Mouse (Mus musculus) CD4-positive helper T cell, adult 2 months (primary cell): ENCODE measurements around the gene Habp2.
"Not testable (repeated sequence)": the region's sequence is repeated elsewhere in the genome, so short reads cannot be mapped to it uniquely, and the experiment has no call there.

Experiments
- DNase-seq: peaks from one replicate; pipeline ENCODE4 v3.0.0-alpha.2; 2012; ENCODE audit warnings: low read depth, missing footprints, low spot score

Habp2 gene

DNA sequence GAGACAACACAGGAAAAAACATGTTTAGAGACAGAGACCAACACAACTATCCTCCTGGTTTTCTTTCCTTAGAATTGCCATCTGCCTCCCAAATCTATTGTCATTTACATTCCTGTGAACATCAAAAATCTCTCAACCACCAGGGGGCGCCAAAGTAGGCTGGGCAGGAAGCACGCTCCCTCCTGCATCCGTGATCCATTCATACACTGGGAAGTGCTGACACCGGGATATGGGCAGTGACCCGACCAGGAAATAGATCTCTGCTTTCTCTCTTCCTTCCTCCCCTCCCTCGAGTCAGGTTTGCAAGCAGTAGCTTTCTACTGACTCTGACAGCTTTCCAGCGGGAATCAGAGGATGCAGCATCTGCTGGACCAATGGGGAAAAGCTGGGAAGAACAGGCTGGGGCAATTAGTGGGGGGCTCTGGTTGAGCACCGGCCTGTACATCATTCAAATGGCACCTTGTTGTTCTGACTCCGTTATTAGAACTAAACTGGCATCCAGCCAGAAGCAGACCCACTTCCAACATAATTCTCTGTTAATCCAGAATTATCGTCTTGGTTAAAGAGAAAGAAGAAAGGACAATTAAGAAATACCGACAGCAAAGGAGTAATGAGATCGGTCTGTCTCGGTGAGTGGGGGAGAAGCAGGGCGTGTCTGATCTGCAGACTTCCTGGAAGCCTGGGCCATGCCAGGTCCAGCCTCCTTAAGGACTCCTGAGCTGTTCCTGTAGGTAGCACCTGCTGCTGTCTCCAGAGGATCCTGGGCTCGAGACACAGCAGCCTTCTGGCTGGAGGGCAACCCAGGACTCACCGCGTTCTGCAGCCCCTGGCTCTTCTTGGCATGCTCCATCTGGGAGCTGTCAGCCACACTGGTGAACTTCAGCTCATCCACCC, 69.8 kb downstream of the Habp2 start:
- DNase-seq, result peak; percentile 30

- not testable (repeated sequence) for DNase-seq
These were observed 70.4 kb downstream of the Habp2 start for GRCm38 (mm10) chr19:56357374-56357708.

DNA sequence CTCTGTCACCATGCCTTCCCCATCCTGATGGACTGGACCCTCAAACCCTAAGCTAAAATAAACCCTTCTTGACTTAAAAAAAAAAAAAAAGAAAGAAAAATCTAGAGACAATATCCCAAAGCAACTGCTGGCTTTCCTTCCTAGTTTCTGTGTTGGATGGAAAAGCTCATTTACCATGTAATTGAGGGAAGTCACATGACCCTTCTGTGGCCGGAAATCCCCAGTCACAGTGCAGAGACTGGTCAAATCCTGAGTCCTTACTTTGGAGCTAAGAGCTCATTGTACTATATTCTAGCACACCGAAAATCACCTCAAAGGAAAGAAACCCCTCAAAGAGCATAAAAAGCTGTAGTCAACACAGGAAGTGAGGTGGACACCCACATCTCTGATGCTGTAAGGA, 72.0 kb downstream of the Habp2 start:
- no peak for DNase-seq

- DNase-seq, result no peak
These were observed 77.0 kb downstream of the Habp2 start for GRCm38 (mm10) chr19:56363721-56364460.

- DNase-seq, result no peak
These were observed 77.6 kb downstream of the Habp2 start for GRCm38 (mm10) chr19:56364563-56364962.

DNA sequence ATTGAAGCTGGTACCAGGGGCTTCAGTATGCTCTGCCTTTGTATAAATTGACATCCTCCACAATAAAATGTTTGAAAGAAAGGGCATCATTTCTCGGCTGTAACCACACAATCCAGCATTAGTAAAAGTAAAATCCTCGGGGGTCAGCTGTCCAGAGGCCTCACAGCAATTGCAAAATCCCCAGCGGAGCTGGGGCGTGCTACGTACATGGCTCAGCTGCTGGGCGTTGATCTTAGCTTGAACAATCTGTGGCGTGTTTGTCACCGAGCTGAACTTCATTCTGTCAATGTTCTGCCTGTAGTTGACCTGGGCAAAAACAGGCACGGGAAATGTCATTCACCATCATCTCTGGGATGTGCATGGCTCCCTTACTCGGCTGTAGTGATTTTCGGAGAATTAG, 79.2 kb downstream of the Habp2 start:
- DNase-seq, result no peak

GRCm38 (mm10) chr19:56366625-56367024, 79.7 kb downstream of the Habp2 start:
- DNase-seq, result no peak

DNA sequence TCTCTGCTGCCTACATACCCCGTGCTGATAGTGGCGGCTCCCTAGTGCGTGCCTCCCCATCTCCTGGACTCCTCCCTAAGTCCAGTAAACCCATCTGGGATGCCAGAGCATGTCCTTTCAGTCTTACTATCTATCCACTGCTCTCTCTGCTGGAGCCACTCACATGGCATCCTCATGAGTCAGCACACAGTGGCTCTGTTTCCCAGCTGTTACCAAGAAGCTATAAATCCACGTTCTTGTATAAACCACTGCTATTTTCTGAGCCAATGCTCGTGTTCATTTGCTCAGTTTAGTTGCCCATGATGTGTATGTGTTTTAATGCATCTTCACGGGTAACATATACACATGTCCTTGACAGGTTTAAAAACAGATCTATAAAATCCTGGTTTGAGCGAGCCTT, 80.8 kb downstream of the Habp2 start:
- DNase-seq, result no peak

DNA sequence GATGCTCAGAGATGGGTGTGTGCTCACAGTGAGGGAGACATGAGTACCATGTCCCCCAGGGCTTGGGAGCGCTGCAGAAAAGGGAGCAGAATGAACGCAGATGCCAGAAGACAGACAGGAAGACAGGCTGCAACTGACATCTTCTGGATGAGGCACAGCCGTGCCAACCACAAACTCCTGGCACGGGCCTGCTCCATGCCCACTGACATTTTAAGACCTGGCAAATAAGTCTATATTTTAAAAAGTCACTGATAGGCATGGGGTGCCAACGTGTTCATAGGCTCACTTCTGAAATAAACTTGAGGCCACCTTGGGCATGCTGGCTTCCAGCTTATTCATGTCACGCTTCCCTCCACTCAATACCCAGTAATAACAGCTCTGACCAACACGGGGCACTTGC, 82.0 kb downstream of the Habp2 start:
- DNase-seq, result no peak
